Mouse (Mus musculus): ENCODE data around the gene Rnf7. TPM values are rescaled to one million over a fixed set of nuclear protein-coding genes. Genes with fewer than 3 reads are reported as not detected.
"Not testable (repeated sequence)": the region's sequence is repeated elsewhere in the genome, so short reads cannot be mapped to it uniquely, and the experiment has no call there.

Gene Rnf7
- polyA plus RNA-seq, 1 experiment from 2014 or later = 239 TPM

DNA sequence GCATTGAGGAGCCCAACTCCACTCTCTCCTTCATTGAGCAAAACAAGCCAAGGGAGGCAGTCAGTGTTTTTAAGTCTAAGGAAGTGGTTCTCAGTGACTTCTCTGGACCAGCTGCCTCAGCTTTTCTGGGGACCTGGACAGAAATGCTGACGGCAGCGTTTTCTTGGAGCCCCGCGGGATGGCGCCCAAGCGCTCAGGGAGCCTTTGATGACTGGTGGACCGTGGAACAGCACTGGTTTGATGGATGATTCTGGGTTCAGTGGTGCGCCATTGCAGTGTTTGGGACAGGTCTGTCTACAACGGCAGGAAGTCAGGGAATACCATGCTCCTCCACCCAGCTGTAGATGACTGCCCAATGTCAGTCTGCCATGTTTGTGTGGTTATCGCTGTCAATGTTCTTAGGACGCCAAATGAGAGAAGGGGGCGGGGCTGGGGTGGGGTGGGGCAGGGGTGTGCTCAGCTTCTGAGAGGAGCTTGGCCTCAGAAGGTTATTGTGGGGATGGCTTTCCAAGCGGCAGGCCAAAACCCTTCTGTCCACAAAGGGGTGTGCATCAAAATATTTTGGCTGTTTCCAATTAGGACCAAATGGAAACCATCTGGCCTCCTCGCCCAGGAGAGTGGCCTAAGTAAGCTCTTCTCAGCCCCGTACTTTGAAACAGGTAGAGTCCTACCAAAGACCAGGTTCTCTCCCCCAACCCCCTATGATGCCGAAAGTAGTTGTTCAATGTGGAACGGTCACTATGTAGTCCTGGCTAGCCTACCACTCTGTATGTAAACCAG, 25.8 kb upstream of the Rnf7 start:
- Histone ChIP-seq H3K9me3 (peaks cover 4% of the 10 kb centered on the region; the same call in 1 of the 2 replicates), H3K27ac (no peak overlapping the region), H3K4me3 (replicated peaks) (no peak overlapping the region), H3K4me1 (replicated peaks) (peaks cover 13% of the 10 kb centered on the region), H3K27me3 (no peaks in the 10 kb centered on the region), H3K4me2 (replicated peaks) (no peak overlapping the region), H3K36me3 (no peaks in the 10 kb centered on the region), H3K9ac (replicated peaks) (no peak overlapping the region)
- ATAC-seq = no peak
- 86% methylated on average over 17 of the region's 17 CpGs for WGBS

DNA sequence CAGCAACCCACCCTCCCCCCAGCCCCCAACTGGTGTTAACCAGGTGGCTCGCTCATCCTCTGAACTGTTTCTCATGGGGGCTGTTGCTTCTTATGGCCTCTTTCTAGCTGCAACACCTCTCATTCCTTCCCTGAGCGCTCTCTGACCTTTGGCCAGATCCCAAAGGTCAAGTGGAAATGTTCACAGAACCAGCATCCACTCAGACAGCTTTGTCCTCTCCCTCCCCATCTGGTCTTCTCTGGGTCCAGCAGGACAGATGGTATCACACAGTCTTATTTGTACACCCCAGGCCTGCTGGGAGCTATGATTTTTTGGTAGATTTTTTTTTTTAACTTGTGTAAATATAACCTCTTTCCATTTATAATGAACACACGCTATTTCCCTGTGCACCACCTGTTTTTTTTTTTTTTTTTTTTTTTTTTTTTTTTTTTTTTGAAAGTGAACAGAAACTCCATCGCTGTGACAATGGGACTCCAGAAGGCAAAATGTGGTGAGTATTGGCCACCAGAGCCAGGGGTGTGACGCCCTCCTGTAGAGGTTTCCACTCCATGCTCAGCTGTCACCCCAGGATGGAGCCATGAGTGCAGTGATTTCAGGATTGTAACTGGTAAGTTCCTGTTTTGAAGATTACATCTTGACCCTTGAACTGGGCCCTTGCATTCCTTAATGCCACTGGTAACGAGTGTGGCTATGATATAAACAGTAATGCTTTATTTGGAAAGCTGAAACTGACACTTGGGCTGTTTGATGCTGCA, 24.6 kb upstream of the Rnf7 start:
- H3K9ac ChIP-seq (replicated peaks) = no peak overlapping the region
- H3K27me3 ChIP-seq = no peaks in the 10 kb centered on the region
- peaks cover 13% of the 10 kb centered on the region for H3K4me1 ChIP-seq (replicated peaks)
- WGBS = 84% methylated on average over 6 of the region's 6 CpGs
- H3K27ac ChIP-seq = no peak overlapping the region
- H3K4me3 ChIP-seq (replicated peaks) = no peak overlapping the region
- H3K4me2 ChIP-seq (replicated peaks) = no peak overlapping the region
- H3K36me3 ChIP-seq = no peaks in the 10 kb centered on the region
- peaks cover 4% of the 10 kb centered on the region; the same call in 1 of the 2 replicates for H3K9me3 ChIP-seq
- ATAC-seq = no peak

DNA sequence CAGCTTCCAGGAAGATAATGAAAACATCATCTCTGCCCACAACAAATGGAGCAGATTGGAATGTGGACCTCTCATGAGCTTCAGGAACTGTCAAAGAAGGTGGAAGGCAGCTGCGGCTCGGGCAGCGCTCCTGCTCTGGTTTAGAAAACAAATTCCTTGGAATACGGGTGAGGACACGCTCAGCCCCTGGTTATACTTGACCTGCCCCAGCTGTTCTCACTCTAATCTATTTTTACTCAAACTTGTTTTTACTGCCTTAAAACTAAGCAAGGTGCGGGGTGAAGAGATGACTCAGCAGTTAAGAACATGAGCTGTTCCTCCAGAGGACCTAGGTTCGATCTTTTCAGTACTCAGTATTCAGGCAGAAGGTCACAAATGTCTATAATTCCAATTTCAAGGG, 22.7 kb upstream of the Rnf7 start:
- peaks cover 10% of the 10 kb centered on the region for H3K4me1 ChIP-seq (replicated peaks)
- H3K9me3 ChIP-seq = peaks cover 4% of the 10 kb centered on the region; the same call in 1 of the 2 replicates
- no peak overlapping the region for H3K27ac ChIP-seq
- H3K4me3 ChIP-seq (replicated peaks) = no peak overlapping the region
- no peak overlapping the region for H3K4me2 ChIP-seq (replicated peaks)
- no peaks in the 10 kb centered on the region for H3K36me3 ChIP-seq
- no peak for ATAC-seq
- no peaks in the 10 kb centered on the region for H3K27me3 ChIP-seq
- H3K9ac ChIP-seq (replicated peaks) = no peak overlapping the region
- 87% methylated on average over 7 of the region's 7 CpGs for WGBS

DNA sequence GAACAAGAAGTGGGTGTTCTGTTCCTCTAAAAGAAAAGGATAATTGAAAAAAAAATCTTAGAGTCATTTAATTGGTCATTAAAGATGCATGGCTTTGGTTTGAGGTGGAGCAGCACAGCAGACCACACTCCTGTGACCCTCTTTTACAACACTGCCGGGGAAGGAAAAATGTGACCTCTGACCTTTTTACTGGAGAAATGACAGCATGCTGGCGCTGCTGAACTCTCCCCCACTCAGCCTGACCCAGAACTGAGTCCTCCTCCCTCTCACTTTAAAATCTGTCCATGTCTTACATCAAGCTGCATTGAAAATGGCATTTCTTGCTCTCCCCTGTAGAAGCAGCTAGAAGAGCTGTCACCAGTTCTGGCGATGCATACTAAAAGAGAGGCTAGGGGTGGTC, 14.7 kb upstream of the Rnf7 start:
- H3K36me3 ChIP-seq = no peaks in the 10 kb centered on the region
- no peaks in the 10 kb centered on the region for H3K9me3 ChIP-seq
- no peak overlapping the region for H3K4me3 ChIP-seq (replicated peaks)
- ATAC-seq = no peak
- WGBS = 50% methylated on average over 3 of the region's 3 CpGs
- H3K27ac ChIP-seq = no peak overlapping the region
- no peak overlapping the region for H3K4me2 ChIP-seq (replicated peaks)
- no peaks in the 10 kb centered on the region for H3K4me1 ChIP-seq (replicated peaks)
- no peak overlapping the region for H3K9ac ChIP-seq (replicated peaks)
- no peaks in the 10 kb centered on the region for H3K27me3 ChIP-seq

- Histone ChIP-seq H3K4me3 (replicated peaks) (no peak overlapping the region), H3K27ac (no peak overlapping the region), H3K9ac (replicated peaks) (no peak overlapping the region), H3K36me3 (no peaks in the 10 kb centered on the region), H3K4me2 (replicated peaks) (no peak overlapping the region), H3K4me1 (replicated peaks) (no peaks in the 10 kb centered on the region), H3K9me3 (no peaks in the 10 kb centered on the region), H3K27me3 (no peaks in the 10 kb centered on the region)
- no peak for ATAC-seq
- 39% methylated on average over 12 of the region's 12 CpGs for WGBS
Observed at GRCm38 (mm10) chr9:96491810-96492209, 13.3 kb upstream of the Rnf7 start.

- not testable (repeated sequence) for H3K9ac ChIP-seq (replicated peaks); ATAC-seq; H3K36me3 ChIP-seq; H3K27me3 ChIP-seq; H3K27ac ChIP-seq; H3K4me1 ChIP-seq (replicated peaks); H3K4me3 ChIP-seq (replicated peaks); H3K4me2 ChIP-seq (replicated peaks); H3K9me3 ChIP-seq
- WGBS = 94% methylated on average over 5 of the region's 5 CpGs
Observed at GRCm38 (mm10) chr9:96487869-96488268, 9.4 kb upstream of the Rnf7 start.

DNA sequence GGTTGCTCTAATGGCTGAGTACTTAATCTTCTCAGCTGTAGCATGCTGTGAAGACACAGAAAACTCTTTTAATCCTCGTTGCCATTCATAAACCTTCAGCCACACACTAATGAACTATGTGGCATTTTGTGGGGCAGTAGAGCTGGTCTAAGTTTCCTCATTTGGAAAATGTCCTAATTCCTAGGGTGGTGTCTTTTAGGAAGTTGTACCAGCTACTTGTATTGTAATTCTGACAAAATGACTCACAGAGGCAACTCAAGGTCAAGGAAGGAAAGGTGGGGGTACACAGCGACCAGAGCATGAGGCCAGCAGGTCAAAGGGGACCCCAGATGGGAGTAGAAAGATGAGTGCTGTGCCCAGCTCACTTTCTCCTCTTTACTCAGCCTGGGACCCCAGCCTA, 5.2 kb upstream of the Rnf7 start:
- H3K4me1 ChIP-seq (replicated peaks) = no peaks in the 10 kb centered on the region
- H3K4me3 ChIP-seq (replicated peaks) = no peak overlapping the region
- H3K9ac ChIP-seq (replicated peaks) = no peak overlapping the region
- H3K9me3 ChIP-seq = no peaks in the 10 kb centered on the region
- WGBS = 50% methylated on average over 2 of the region's 2 CpGs
- H3K36me3 ChIP-seq = no peaks in the 10 kb centered on the region
- no peak overlapping the region for H3K27ac ChIP-seq
- 0 out of 2 replicates have a peak, but pooled peaks cover 6% of the 10 kb centered on the region for H3K27me3 ChIP-seq
- no peak overlapping the region for H3K4me2 ChIP-seq (replicated peaks)
- ATAC-seq = no peak

DNA sequence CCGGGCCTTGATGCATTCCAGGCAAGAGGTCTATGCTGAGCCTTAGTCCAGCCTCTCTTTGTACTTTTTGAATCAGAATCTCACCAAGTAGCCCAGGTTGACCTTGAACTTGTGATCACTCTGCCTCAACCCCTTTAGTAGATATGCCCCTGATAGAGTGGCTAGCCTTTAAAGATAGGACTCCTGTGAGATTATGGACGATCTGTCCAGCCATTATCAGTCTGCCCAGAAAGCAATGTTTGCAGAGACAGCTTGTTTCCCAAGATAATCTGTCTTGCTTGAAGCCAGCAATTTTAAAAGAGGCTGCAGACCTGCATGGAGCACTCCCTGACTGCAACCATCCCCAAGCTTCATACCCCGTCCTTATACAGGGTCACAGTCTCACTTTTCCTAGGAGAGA, 4.6 kb upstream of the Rnf7 start:
- Histone ChIP-seq H3K9me3 (no peaks in the 10 kb centered on the region), H3K4me2 (replicated peaks) (no peak overlapping the region), H3K9ac (replicated peaks) (no peak overlapping the region), H3K4me3 (replicated peaks) (no peak overlapping the region), H3K36me3 (no peaks in the 10 kb centered on the region), H3K27ac (no peak overlapping the region), H3K4me1 (replicated peaks) (no peaks in the 10 kb centered on the region), H3K27me3 (0 out of 2 replicates have a peak, but pooled peaks cover 6% of the 10 kb centered on the region)
- 67% methylated on average over 3 of the region's 3 CpGs for WGBS
- no peak for ATAC-seq

DNA sequence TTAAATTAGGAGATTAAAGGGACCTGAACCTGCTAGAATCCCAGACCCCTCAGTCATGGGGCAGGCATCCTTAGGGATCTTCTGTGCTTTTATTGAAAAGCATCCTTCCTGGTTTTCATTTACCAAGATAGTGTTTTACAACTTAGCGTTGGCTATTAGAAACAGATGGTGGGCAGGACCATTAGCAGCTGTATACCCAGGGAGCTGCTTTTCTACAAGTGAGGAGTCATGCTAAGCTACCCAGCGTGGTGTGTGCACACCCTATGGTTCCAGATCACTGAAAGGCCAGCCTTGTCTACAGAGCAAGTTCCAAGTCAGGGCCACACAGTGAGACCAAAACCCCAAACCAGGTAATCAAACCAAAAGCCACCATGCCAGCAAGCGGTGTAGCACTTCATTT, 6.1 kb downstream of the Rnf7 start:
- Histone ChIP-seq H3K9me3 (no peaks in the 10 kb centered on the region), H3K27ac (no peak overlapping the region), H3K4me2 (replicated peaks) (no peak overlapping the region), H3K4me3 (replicated peaks) (no peak overlapping the region), H3K9ac (replicated peaks) (no peak overlapping the region), H3K36me3 (peaks cover 46% of the 10 kb centered on the region), H3K4me1 (replicated peaks) (peaks cover 17% of the 10 kb centered on the region), H3K27me3 (no peaks in the 10 kb centered on the region)
- 88% methylated on average over 3 of the region's 3 CpGs for WGBS
- no peak for ATAC-seq

- H3K36me3 ChIP-seq = peaks cover 53% of the 10 kb centered on the region
- H3K4me2 ChIP-seq (replicated peaks); H3K9me3 ChIP-seq; H3K9ac ChIP-seq (replicated peaks); H3K4me3 ChIP-seq (replicated peaks); H3K27ac ChIP-seq; ATAC-seq; H3K27me3 ChIP-seq: not testable (repeated sequence)
- peaks cover 10% of the 10 kb centered on the region for H3K4me1 ChIP-seq (replicated peaks)
- WGBS = 77% methylated on average over 4 of the region's 4 CpGs
Observed at GRCm38 (mm10) chr9:96471681-96472080, 6.8 kb downstream of the Rnf7 start.

- no peaks in the 10 kb centered on the region for H3K27me3 ChIP-seq
- no peak overlapping the region for H3K9ac ChIP-seq (replicated peaks)
- no peak overlapping the region for H3K4me2 ChIP-seq (replicated peaks)
- 0 out of 2 replicates have a peak, but pooled peaks cover 1% of the 10 kb centered on the region for H3K4me1 ChIP-seq (replicated peaks)
- 95% methylated on average over 8 of the region's 8 CpGs for WGBS
- ATAC-seq = no peak
- peaks cover 50% of the 10 kb centered on the region for H3K36me3 ChIP-seq
- no peak overlapping the region for H3K4me3 ChIP-seq (replicated peaks)
- no peaks in the 10 kb centered on the region for H3K9me3 ChIP-seq
- H3K27ac ChIP-seq = no peak overlapping the region
Observed at GRCm38 (mm10) chr9:96470266-96470974, 8.1 kb downstream of the Rnf7 start.

All from midbrain, embryonic 13.5 days (tissue).